Mouse (Mus musculus) MEL (cell line): ENCODE data around the gene 4930558K02Rik. TPM values are rescaled to one million over a fixed set of nuclear protein-coding genes. Genes with fewer than 3 reads are reported as not detected.

Experiments used
- DNase-seq: peaks from one replicate; pipeline ENCODE4 v3.0.0; 2011; ENCODE audit warnings: low read depth, low spot score
- H3K27ac ChIP-seq: 2 replicates; pipeline ENCODE4 v1.5.1; 2012; ENCODE audit warnings: low read depth, mild to moderate bottlenecking, control low read depth, low read length, moderate library complexity; ENCODE audit not compliant: control insufficient read depth
- H3K27me3 ChIP-seq, 2 experiments: fragments of 150-350 bp in 1 of 2; sonication (generic) in 1 of 2; 2 replicates each; pipeline ENCODE4 v1.6.1; 2012; ENCODE audit warnings: low read length in 2 of 2, mild to moderate bottlenecking in 2 of 2, improper control_type of control experiment in 1 of 2, moderate library complexity in 1 of 2; ENCODE audit not compliant: insufficient read depth in 2 of 2, control insufficient read depth in 1 of 2
- H3K36me3 ChIP-seq, 2 experiments: 2 replicates each; pipeline ENCODE4 v1.6.1; 2012 to 2014; ENCODE audit warnings: low read length in 2 of 2, improper control_type of control experiment in 1 of 2, inconsistent platforms in 1 of 2, mild to moderate bottlenecking in 1 of 2; ENCODE audit not compliant: insufficient read depth in 2 of 2, control insufficient read depth in 1 of 2
- H3K4me1 ChIP-seq, 2 experiments: fragments of 150-350 bp in 1 of 2; sonication (generic) in 1 of 2; 2 replicates each; pipeline ENCODE4 v1.6.1; 2012; ENCODE audit warnings: low read length in 2 of 2, improper control_type of control experiment in 1 of 2, mild to moderate bottlenecking in 1 of 2; ENCODE audit not compliant: insufficient read depth in 2 of 2, control insufficient read depth in 1 of 2
- H3K4me3 ChIP-seq, 2 experiments: fragments of 150-350 bp in 1 of 2; sonication (generic) in 1 of 2; 2 replicates each; pipeline ENCODE4 v1.5.1; 2012; ENCODE audit warnings: low read depth in 2 of 2, low read length in 2 of 2, mild to moderate bottlenecking in 2 of 2, moderate library complexity in 2 of 2, control low read depth in 1 of 2, improper control_type of control experiment in 1 of 2; ENCODE audit not compliant: control insufficient read depth in 1 of 2, insufficient read depth in 1 of 2
- H3K79me2 ChIP-seq: 2 replicates; pipeline ENCODE4 v1.6.1; 2012; ENCODE audit warnings: mild to moderate bottlenecking, low read length, moderate library complexity; ENCODE audit not compliant: control insufficient read depth, poor library complexity, insufficient read depth
- H3K9ac ChIP-seq: 2 replicates; pipeline ENCODE4 v1.6.1; 2012; ENCODE audit warnings: low read depth, mild to moderate bottlenecking, control low read depth, low read length, moderate library complexity; ENCODE audit not compliant: control insufficient read depth, poor library complexity, severe bottlenecking
- H3K9me3 ChIP-seq: fragments of 150-350 bp; sonication (generic); replicated peaks from 2 replicates; pipeline ENCODE4 v1.6.1; 2012; ENCODE audit warnings: mild to moderate bottlenecking, low read length, improper control_type of control experiment, moderate library complexity; ENCODE audit not compliant: insufficient read depth
- BHLHE40 ChIP-seq: IDR thresholded peaks from 2 replicates; pipeline ENCODE4 v1.6.1; 2012; ENCODE audit warnings: low read depth, mild to moderate bottlenecking, inconsistent platforms, low read length, improper control_type of control experiment, borderline replicate concordance
- E2F4 ChIP-seq: IDR thresholded peaks from 2 replicates; pipeline ENCODE4 v1.6.1; 2011; ENCODE audit warnings: low read depth, low read length, improper control_type of control experiment, borderline replicate concordance
- ELF1 ChIP-seq: IDR thresholded peaks from 2 replicates; pipeline ENCODE4 v1.6.1; 2014; ENCODE audit warnings: low read depth, mild to moderate bottlenecking, inconsistent platforms, low read length, improper control_type of control experiment, moderate library complexity
- GATA1 ChIP-seq: IDR thresholded peaks from 2 replicates; pipeline ENCODE4 v1.6.1; 2011; ENCODE audit warnings: low read depth, low read length, improper control_type of control experiment
- MAX ChIP-seq: IDR thresholded peaks from 2 replicates; pipeline ENCODE4 v1.6.1; 2011; ENCODE audit warnings: low read length, improper control_type of control experiment
- MXI1 ChIP-seq: IDR thresholded peaks from 2 replicates; pipeline ENCODE4 v1.6.1; 2011; ENCODE audit warnings: mild to moderate bottlenecking, low read depth, low read length, improper control_type of control experiment
- NELFE ChIP-seq: IDR thresholded peaks from 2 replicates; pipeline ENCODE4 v1.6.1; 2011; ENCODE audit warnings: low read depth, low read length, improper control_type of control experiment
- POLR2A ChIP-seq, 2 experiments: IDR thresholded peaks; 2 replicates each; pipeline ENCODE4 v1.6.1; 2011 to 2012; ENCODE audit warnings: low read length in 2 of 2, mild to moderate bottlenecking in 2 of 2, control low read depth in 1 of 2, improper control_type of control experiment in 1 of 2, low read depth in 1 of 2, moderate library complexity in 1 of 2; ENCODE audit not compliant: control insufficient read depth in 1 of 2, insufficient read depth in 1 of 2, poor library complexity in 1 of 2
- POLR2AphosphoS5 ChIP-seq: IDR thresholded peaks from 2 replicates; pipeline ENCODE4 v1.6.1; 2012; ENCODE audit warnings: low read depth, borderline replicate concordance, mild to moderate bottlenecking, inconsistent platforms, low read length, moderate library complexity, mixed read lengths
- RAD21 ChIP-seq: IDR thresholded peaks from 2 replicates; pipeline ENCODE4 v1.6.1; 2011; ENCODE audit warnings: mild to moderate bottlenecking, low read depth, low read length, improper control_type of control experiment
- RCOR1 ChIP-seq: IDR thresholded peaks from 2 replicates; pipeline ENCODE4 v1.6.1; 2012; ENCODE audit warnings: low read depth, mild to moderate bottlenecking, inconsistent platforms, low read length, improper control_type of control experiment
- TAL1 ChIP-seq: IDR thresholded peaks from 2 replicates; pipeline ENCODE4 v1.6.1; 2012; ENCODE audit warnings: mild to moderate bottlenecking, inconsistent platforms, low read length, moderate library complexity, mixed read lengths
- TBP ChIP-seq: IDR thresholded peaks from 2 replicates; pipeline ENCODE4 v1.8.0; 2011; ENCODE audit warnings: low read depth, low read length, improper control_type of control experiment
- TCF12 ChIP-seq: IDR thresholded peaks from 2 replicates; pipeline ENCODE4 v1.6.1; 2014; ENCODE audit warnings: low read depth, mild to moderate bottlenecking, inconsistent platforms, low read length, improper control_type of control experiment, moderate library complexity
- UBTF ChIP-seq: IDR thresholded peaks from 2 replicates; pipeline ENCODE4 v1.6.1; 2012; ENCODE audit warnings: low read depth, mild to moderate bottlenecking, inconsistent platforms, low read length, improper control_type of control experiment, moderate library complexity, borderline replicate concordance; ENCODE audit not compliant: insufficient read depth
- USF2 ChIP-seq, 2 experiments: IDR thresholded peaks; 2 replicates each; pipeline ENCODE4 v1.6.1; 2011 to 2012; ENCODE audit warnings: improper control_type of control experiment in 2 of 2, low read length in 2 of 2, borderline replicate concordance in 1 of 2, inconsistent platforms in 1 of 2, low read depth in 1 of 2, mild to moderate bottlenecking in 1 of 2; ENCODE audit not compliant: insufficient read depth in 1 of 2
- ZMIZ1 ChIP-seq: IDR thresholded peaks from 2 replicates; pipeline ENCODE4 v1.6.1; 2012; ENCODE audit warnings: low read depth, mild to moderate bottlenecking, inconsistent platforms, low read length, improper control_type of control experiment, moderate library complexity
- polyA plus RNA-seq, 2 experiments: library from polyadenylated mRNA; stranded (reverse) in 1 of 2; unstranded in 1 of 2; fragments of >175 nt in 1 of 2; fragments of >200 nt in 1 of 2; gene quantifications; 2 replicates each; pipeline versions ENCODE4 v1.2.1 to v1.2.4; 2012; ENCODE audit warnings: low replicate concordance in 2 of 2, low read depth in 1 of 2; ENCODE audit not compliant: insufficient read length in 2 of 2, insufficient read depth in 1 of 2, missing spikeins in 1 of 2
- total RNA-seq: library from RNA; depleted of rRNA; stranded (reverse); fragments of 300-350 nt; gene quantifications from 2 replicates; pipeline ENCODE4 v1.2.3, GENCODE M21; 2012

The 4930558K02Rik gene
- total and polyA plus RNA-seq, 3 experiments = not detected

DNA sequence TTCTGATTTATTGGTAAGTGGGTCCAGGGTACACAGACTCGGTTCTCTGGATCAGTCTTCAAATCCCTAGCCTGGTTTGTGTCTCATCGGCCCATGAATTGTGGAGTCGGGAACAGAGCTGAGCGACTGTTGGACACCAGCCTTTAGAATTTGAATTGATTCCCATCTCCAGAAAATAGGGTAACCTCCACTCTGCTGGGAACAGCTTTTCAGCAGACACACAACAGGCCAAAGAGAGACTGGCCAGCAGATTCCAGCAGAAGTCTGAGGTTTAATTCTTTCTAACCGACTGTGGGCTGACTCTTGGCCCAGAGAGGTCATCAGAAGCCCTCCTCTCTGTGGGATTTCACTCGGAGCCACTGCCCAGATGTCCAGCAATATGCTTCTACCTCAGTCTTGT is 4.0 kb upstream of the 4930558K02Rik start:
- Histone ChIP-seq H3K4me1 (no peaks in the 10 kb centered on the region), H3K27me3 (peaks cover 6 to 32% of the 10 kb centered on the region in 2 experiments; a peak in 3 of 4 replicates)
- DNase-seq = no peak

GRCm38 (mm10) chr1:161980626-161981298 is 1.3 kb upstream of the 4930558K02Rik start:
- Histone ChIP-seq H3K79me2 (no peaks in the 10 kb centered on the region), H3K4me3 (no peak overlapping the region), H3K27ac (no peak overlapping the region), H3K4me1 (no peaks in the 10 kb centered on the region), H3K27me3 (peaks cover 6 to 24% of the 10 kb centered on the region in 2 experiments; a peak in 3 of 4 replicates), H3K36me3 (no peaks in the 10 kb centered on the region), H3K9me3 (no peaks in the 10 kb centered on the region), H3K9ac (no peak overlapping the region)
- no peak for DNase-seq
- TF ChIP-seq ZMIZ1 (no peak), BHLHE40 (no peak), USF2 (IDR thresholded peaks at IDR 0.05; ENCODE audit: borderline replicate concordance in 1 of 2, insufficient read depth in 1 of 2, low read depth in 1 of 2, low read length in 2 of 2) (no peak), MAX (no peak), RCOR1 (no peak)

More for the DNA sequence above, 4.0 kb upstream of the 4930558K02Rik start:
- no peak for TF ChIP-seq MAX
- no peak for TF ChIP-seq TBP
- TF ChIP-seq POLR2A (IDR thresholded peaks at IDR 0.05; ENCODE audit: control insufficient read depth in 1 of 2, insufficient read depth in 1 of 2, low read depth in 1 of 2, low read length in 2 of 2, poor library complexity in 1 of 2) = no peak
- TF ChIP-seq NELFE = no peak
- no peak for TF ChIP-seq TCF12
- no peak for TF ChIP-seq GATA1
- TF ChIP-seq E2F4 = no peak
- TF ChIP-seq UBTF = no peak
- no peak for TF ChIP-seq MXI1
- no peak for TF ChIP-seq POLR2AphosphoS5
- TF ChIP-seq RAD21 = no peak
- no peak for TF ChIP-seq TAL1
- no peak for TF ChIP-seq ELF1
- no peak for TF ChIP-seq RCOR1
- H3K79me2 ChIP-seq = no peaks in the 10 kb centered on the region
- H3K9ac ChIP-seq = no peak overlapping the region
- H3K27ac ChIP-seq = no peak overlapping the region
- no peak overlapping the region for H3K4me3 ChIP-seq
- H3K9me3 ChIP-seq = no peaks in the 10 kb centered on the region
- no peaks in the 10 kb centered on the region for H3K36me3 ChIP-seq
